Mouse (Mus musculus) thymus, adult 2 months (tissue): ENCODE measurements at regions not wholly inside any gene's neighbourhood (a gene's known extent, or its start where the extent isn't known, plus 50 kb on each side); places are given as distances from the start of the nearest gene placed in this dataset.

Experiments used
- DNase-seq: peaks from one replicate; pipeline ENCODE4 v3.0.0; 2021
- H3K27ac ChIP-seq: fragments of 200-500 bp; 2 replicates; pipeline ENCODE4 v1.5.1; 2012; ENCODE audit warnings: low read length, control low read depth; ENCODE audit not compliant: control insufficient read depth, insufficient read depth
- H3K27me3 ChIP-seq: fragments of 200-500 bp; 2 replicates; pipeline ENCODE4 v1.6.1; 2012; ENCODE audit warnings: mild to moderate bottlenecking, low read length, moderate library complexity, mixed read lengths; ENCODE audit not compliant: control insufficient read depth, insufficient read depth
- H3K36me3 ChIP-seq: fragments of 200-500 bp; 2 replicates; pipeline ENCODE4 v1.6.1; 2012; ENCODE audit warnings: mild to moderate bottlenecking, low read length, moderate library complexity; ENCODE audit not compliant: control insufficient read depth, insufficient read depth
- H3K4me1 ChIP-seq: fragments of 200-500 bp; replicated peaks from 2 replicates; pipeline ENCODE4 v1.6.1; 2012; ENCODE audit warnings: low read length; ENCODE audit not compliant: control insufficient read depth, insufficient read depth
- H3K4me3 ChIP-seq: fragments of 200-500 bp; 2 replicates; pipeline ENCODE4 v1.5.1; 2012; ENCODE audit warnings: mild to moderate bottlenecking, low read length, control low read depth, moderate library complexity; ENCODE audit not compliant: control insufficient read depth, insufficient read depth
- CTCF ChIP-seq: fragments of 200-500 bp; IDR thresholded peaks from 2 replicates; pipeline ENCODE4 v1.5.1; 2012; ENCODE audit warnings: mild to moderate bottlenecking, control low read depth, low read length, moderate library complexity, borderline replicate concordance; ENCODE audit not compliant: control insufficient read depth, poor library complexity, insufficient read depth; ENCODE audit errors: extremely low read depth
- POLR2A ChIP-seq: fragments of 200-500 bp; IDR thresholded peaks from 2 replicates; pipeline ENCODE4 v1.6.1; 2012; ENCODE audit warnings: mild to moderate bottlenecking, low read length, control low read depth, moderate library complexity; ENCODE audit not compliant: control insufficient read depth, poor library complexity, insufficient read depth; ENCODE audit errors: extremely low read depth
- WGBS: fragments of 180-500 bp; shearing (Covaris S2); methylation state at CpG from one replicate; pipeline ENCODE4 v1.1.7; 2018; 5-methylcytosine and 5-hydroxymethylcytosine counted together

DNA sequence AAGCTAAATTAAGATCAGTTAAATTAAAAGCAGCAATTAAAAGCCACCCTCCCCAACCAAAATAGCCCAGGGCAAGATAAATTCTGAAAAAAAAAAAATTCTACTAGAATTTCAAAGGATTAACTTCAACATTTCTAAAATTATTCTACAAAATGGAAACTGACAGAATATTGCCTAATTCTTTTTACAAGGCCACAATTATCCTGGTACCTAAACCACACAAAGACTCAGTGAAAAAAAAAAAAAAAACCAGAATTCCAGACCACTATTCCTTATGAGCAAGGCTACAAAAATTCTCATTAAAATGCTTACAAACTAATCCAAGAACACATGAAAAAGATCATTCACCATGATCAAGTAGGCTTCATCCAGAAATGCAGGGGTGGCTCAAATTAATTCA is 174.5 kb upstream of the Car8 start:
- TF ChIP-seq POLR2A = no peak
- Histone ChIP-seq H3K27me3 (no peaks in the 10 kb centered on the region), H3K27ac (no peak overlapping the region), H3K4me1 (peaks cover 5% of the 10 kb centered on the region), H3K36me3 (no peaks in the 10 kb centered on the region), H3K4me3 (no peak overlapping the region)
- DNase-seq = no peak

DNA sequence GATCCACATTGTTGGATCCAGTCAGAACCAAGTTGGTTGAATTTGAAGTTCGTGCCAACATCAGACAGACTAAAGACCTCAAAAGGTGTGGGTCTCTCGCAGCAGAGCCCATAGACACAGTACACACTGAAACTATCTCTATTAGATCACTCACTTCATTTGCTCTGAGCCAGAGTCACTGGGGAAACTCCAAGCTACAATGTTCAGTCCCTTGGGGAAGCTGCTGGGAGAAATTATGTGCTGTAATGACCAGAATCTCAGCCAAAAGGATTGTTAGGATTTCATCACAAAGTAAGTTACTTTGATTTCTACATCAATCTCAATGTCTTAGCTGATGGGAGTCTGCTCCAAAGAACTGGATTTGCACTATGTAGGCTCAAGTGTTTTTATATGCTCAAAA is 161.2 kb upstream of the Car8 start:
- Histone ChIP-seq H3K27ac (no peak overlapping the region), H3K4me3 (no peak overlapping the region), H3K36me3 (no peaks in the 10 kb centered on the region), H3K4me1 (no peaks in the 10 kb centered on the region), H3K27me3 (no peaks in the 10 kb centered on the region)
- 97% methylated on average over 2 of the region's 2 CpGs for WGBS
- DNase-seq = no peak
- TF ChIP-seq CTCF (no peak), POLR2A (no peak)

DNA sequence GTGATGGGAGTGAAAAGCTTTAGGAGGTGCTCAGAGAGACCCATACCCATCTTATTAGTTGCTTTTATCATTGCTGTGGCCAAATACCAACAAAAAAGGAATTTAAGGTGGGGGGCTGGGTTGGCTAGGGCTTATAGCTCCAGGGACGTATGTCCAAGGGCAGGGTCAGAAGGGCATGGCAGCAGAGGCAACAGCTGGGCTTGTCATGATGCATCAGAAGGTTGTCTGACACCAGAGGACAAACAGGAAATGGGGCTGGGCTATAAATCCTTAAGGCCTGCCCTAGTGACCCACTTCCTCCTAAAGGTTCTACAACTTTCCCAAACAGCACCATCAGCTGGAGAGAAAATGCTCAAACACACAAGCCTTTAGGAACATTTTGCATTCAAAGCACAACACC is 160.6 kb upstream of the Car8 start:
- H3K4me3 ChIP-seq = no peak overlapping the region
- no peak for TF ChIP-seq CTCF
- H3K27ac ChIP-seq = no peak overlapping the region
- H3K36me3 ChIP-seq = no peaks in the 10 kb centered on the region
- H3K4me1 ChIP-seq = no peaks in the 10 kb centered on the region
- WGBS = 88% methylated on average over 1 of the region's 1 CpGs
- no peak for DNase-seq
- H3K27me3 ChIP-seq = no peaks in the 10 kb centered on the region

DNA sequence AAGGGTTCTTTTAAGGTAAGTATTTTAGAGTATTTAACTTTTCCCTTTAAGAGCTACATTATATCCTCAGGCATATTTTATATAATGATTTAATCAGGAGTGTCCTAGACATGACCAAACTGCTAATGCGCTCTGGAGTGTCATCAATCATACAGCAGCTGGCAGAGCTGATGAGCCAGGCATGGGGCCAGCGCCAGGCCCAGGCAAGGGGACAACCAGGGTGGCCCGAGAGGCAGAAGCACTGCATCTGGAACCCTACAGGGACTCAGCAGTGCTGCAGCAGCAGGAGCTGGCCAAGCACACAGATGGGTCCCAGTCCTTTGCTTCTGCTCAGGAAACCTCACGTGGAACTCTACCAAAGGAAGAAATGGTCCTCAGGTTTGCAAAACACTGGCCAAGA is 160.1 kb upstream of the Car8 start:
- no peaks in the 10 kb centered on the region for H3K4me1 ChIP-seq
- WGBS = over 99% methylated on average over 4 of the region's 4 CpGs
- H3K4me3 ChIP-seq = no peak overlapping the region
- H3K27ac ChIP-seq = no peak overlapping the region
- no peak for DNase-seq
- no peaks in the 10 kb centered on the region for H3K36me3 ChIP-seq
- TF ChIP-seq POLR2A (no peak), CTCF (no peak)
- no peaks in the 10 kb centered on the region for H3K27me3 ChIP-seq

DNA sequence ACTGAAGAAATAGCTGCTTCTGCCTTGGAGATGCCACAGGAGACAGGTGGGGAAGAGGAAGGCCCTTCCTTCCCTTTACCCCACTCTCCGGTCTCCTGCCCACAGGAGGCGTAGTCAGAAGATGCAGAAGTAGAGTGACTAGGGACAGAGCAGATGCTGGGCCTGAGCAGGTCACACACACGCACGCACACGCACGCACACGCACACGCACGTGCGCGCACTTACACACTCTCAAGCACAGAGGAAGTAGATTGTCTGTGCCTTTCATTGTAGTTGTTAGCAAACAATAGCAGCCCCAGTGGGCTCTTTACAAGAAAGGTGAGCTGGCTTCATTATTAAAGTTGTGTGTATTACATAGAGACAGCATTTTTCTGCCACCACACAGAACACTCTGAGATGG is 144.3 kb upstream of the Car8 start:
- H3K4me1 ChIP-seq = no peaks in the 10 kb centered on the region
- H3K4me3 ChIP-seq = no peak overlapping the region
- 77% methylated on average over 11 of the region's 11 CpGs for WGBS
- no peak for TF ChIP-seq CTCF
- TF ChIP-seq POLR2A = no peak
- no peak overlapping the region for H3K27ac ChIP-seq
- H3K36me3 ChIP-seq = no peaks in the 10 kb centered on the region
- H3K27me3 ChIP-seq = no peaks in the 10 kb centered on the region
- no peak for DNase-seq

DNA sequence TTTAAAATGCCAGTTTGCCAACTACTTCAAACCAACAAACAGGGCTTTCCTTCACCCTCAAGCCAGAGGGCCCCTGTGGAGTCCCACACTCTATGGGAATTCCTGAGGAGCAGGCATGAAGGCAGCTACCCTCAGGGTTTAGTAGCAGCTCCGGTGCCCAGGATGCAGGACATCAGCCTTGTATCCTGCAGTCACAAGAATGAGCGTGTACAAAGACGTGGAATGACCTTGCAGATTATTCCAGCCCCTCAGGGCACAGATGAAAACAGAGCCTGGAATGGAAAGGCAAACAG is 143.2 kb upstream of the Car8 start:
- no peak overlapping the region for H3K27ac ChIP-seq
- H3K27me3 ChIP-seq = no peaks in the 10 kb centered on the region
- H3K36me3 ChIP-seq = no peaks in the 10 kb centered on the region
- no peak for TF ChIP-seq CTCF
- H3K4me1 ChIP-seq = no peaks in the 10 kb centered on the region
- no peak overlapping the region for H3K4me3 ChIP-seq
- no peak for DNase-seq
- 93% methylated on average over 3 of the region's 3 CpGs for WGBS

DNA sequence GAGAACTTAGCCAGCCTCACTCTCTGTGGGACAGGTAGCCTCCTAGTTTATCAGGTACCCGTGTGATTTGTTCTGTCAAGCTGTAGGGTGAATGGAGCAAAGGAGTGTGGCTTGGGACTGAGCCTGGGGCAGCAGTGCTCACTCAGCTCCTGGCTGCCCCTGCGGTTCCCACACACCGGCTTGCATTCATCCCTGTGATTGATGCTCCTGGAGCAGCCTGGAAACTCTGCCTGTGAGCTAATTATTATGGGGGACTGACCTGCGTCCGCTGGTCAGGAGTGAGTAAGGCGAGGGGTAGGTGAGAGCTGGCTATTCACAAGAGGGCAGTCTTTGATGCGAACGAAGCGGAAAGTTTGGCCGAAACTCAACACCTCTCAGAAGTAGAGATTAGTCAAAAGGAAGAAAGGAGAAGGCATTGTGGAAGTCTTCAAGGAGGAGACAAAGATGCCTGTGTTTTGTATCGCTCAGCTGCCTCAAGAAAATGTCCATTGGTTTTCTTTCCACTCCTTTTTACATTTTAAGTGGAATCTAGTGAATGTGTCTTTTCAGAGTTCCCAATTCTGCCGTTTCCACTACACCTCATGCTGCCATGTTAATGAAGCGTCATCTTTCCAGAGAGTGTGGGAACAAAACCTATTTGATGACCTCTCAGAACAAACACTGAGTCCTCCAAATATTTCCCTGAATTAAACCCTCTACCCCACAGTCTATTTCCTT is 142.7 kb upstream of the Car8 start:
- DNase-seq = no peak
- WGBS = 87% methylated on average over 13 of the region's 13 CpGs

More for the DNA sequence above, 142.7 kb upstream of the Car8 start:
- H3K36me3 ChIP-seq = no peaks in the 10 kb centered on the region
- no peaks in the 10 kb centered on the region for H3K27me3 ChIP-seq
- no peak overlapping the region for H3K4me3 ChIP-seq
- TF ChIP-seq POLR2A = no peak
- no peak for TF ChIP-seq CTCF
- no peaks in the 10 kb centered on the region for H3K4me1 ChIP-seq
- no peak overlapping the region for H3K27ac ChIP-seq
